Mouse (Mus musculus) small intestine, adult 2 months (tissue): ENCODE results near the gene Tmem222.

Experiments used
- CTCF ChIP-seq: fragments of 200-500 bp; IDR thresholded peaks from 2 replicates; pipeline ENCODE4 v1.5.1; 2012; ENCODE audit warnings: low read depth, mild to moderate bottlenecking, control low read depth, inconsistent platforms, low read length, moderate library complexity, mixed read lengths; ENCODE audit not compliant: insufficient replicate concordance, insufficient read length; ENCODE audit errors: extremely low read depth
- POLR2A ChIP-seq: fragments of 200-500 bp; IDR thresholded peaks from 2 replicates; pipeline ENCODE4 v1.6.1; 2012; ENCODE audit warnings: low read depth, mild to moderate bottlenecking, control low read depth, inconsistent platforms, low read length, moderate library complexity

DNA sequence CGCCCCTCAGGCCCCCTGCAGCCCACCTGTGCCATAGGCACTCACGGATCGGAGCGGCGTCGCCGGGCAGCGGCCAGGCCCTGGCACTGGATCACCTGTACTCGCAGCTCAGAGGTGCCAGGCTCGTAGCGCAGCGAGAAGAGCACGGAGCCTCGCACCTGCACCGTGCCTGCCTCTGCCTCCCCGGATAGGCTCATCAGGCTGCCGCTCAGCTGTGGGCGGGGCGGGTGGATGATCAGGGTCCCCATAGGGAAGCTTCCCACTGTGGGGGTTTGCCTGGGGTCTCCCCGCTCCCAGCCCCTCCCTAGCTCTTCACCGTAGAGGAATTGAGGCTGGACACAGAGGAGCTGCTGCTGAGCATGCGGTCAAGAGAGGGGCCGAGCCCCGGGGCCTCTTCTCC is 20.8 kb downstream of the Tmem222 start:
- TF ChIP-seq POLR2A, result no peak
- TF ChIP-seq CTCF, result no peak
